Mouse (Mus musculus): Measurements from ENCODE around the gene Ube2v1. TPM values are rescaled to one million over a fixed set of nuclear protein-coding genes. Genes with fewer than 3 reads are reported as not detected.

Gene Ube2v1
- polyA plus RNA-seq, 1 experiment from 2014 or later = 122 TPM

DNA sequence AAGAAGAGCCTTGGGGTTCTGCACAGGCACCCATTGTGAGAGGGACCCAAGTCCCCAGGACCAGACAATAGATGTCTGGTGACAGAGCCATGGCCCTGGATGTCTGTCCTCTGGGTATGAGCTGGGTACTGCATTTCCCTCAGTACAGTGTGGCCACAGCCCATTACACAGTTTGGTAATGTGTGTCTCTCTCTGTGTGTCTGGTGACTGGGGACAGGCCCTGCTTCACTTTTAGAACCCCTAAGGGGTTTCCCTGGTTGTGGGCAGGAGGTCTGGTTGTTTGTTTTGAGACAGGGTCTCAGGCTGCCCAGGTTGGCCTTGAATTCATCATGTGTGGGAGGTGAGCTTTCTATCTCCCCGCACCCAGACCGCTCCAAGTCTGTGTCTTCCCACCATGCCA lies 46.6 kb downstream of the Ube2v1 start:
- Histone ChIP-seq H3K27me3 (ENCODE audit: insufficient read depth, low read length) (no peaks in the 10 kb centered on the region), H3K4me2 (ENCODE audit: low read depth, low read length) (no peak overlapping the region), H3K9me3 (ENCODE audit: low read length) (no peaks in the 10 kb centered on the region), H3K9ac (replicated peaks) (no peak overlapping the region), H3K4me1 (ENCODE audit: insufficient read depth) (peaks cover 26% of the 10 kb centered on the region), H3K27ac (ENCODE audit: low read depth) (no peak overlapping the region), H3K4me3 (ENCODE audit: low read depth, low read length) (no peak overlapping the region), H3K36me3 (replicated peaks; ENCODE audit: insufficient read depth, low read length) (no peaks in the 10 kb centered on the region)
- DNase-seq = no peak
- no peak for TF ChIP-seq CTCF (IDR thresholded peaks at IDR 0.05; ENCODE audit: low read depth)
- TF ChIP-seq EP300 (IDR thresholded peaks at IDR 0.05; ENCODE audit: low read depth) = no peak
- 86% methylated on average over 2 of the region's 2 CpGs for WGBS (ENCODE audit: insufficient replicate concordance)
- ATAC-seq = no peak

DNA sequence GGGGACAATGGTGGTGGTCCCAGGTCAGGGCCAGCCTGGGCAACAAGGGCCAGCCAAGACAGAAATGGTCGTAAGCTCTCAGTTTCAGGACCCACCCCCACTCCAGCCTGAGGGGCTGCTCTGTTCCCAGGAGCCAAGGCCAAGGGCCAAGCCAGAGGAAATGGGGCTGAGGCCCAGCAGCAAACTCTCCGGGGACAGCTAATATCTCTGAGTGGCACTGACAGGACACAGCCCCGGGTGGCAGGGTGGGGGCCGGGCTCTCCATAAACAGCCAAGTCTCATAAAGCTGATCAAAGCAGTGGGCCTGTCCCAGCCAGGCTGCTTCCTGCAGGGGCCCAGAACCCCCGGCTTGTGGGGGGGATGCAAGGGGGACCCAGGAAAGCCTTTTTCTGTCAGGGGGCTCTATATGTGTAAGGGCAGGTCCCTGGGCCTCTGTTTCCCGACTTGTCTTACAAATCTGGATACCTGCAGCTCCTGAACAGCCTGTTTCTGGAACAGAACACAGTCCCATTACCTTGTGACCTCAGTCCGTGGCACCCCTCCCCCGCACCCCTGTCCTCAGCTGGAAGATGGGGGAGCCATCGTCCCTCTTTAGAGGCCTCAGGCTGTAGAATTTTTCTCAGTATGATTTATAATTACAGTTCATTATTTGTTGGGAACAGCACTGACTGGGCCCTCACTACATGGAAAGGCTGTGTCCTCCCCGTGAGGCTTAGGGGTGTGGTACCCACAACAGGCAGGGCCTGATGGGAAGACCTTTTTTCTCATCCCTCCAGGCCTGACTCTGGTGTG lies 48.5 kb downstream of the Ube2v1 start:
- no peak for ATAC-seq
- no peaks in the 10 kb centered on the region for H3K27me3 ChIP-seq (ENCODE audit: insufficient read depth, low read length)
- H3K27ac ChIP-seq (ENCODE audit: low read depth) = no peak overlapping the region; the same call in 1 of the 2 replicates
- H3K9ac ChIP-seq (replicated peaks) = no peak overlapping the region; the same call in 1 of the 2 replicates
- no peaks in the 10 kb centered on the region for H3K36me3 ChIP-seq (replicated peaks; ENCODE audit: insufficient read depth, low read length)
- no peak for TF ChIP-seq EP300 (IDR thresholded peaks at IDR 0.05; ENCODE audit: low read depth)
- TF ChIP-seq CTCF (IDR thresholded peaks at IDR 0.05; ENCODE audit: low read depth) = no peak
- peaks cover 17% of the 10 kb centered on the region for H3K4me1 ChIP-seq (ENCODE audit: insufficient read depth)
- H3K4me2 ChIP-seq (ENCODE audit: low read depth, low read length) = no peak overlapping the region
- H3K9me3 ChIP-seq (ENCODE audit: low read length) = no peaks in the 10 kb centered on the region
- 46% methylated on average over 10 of the region's 10 CpGs for WGBS (ENCODE audit: insufficient replicate concordance)
- no peak for DNase-seq
- no peak overlapping the region for H3K4me3 ChIP-seq (ENCODE audit: low read depth, low read length)

DNA sequence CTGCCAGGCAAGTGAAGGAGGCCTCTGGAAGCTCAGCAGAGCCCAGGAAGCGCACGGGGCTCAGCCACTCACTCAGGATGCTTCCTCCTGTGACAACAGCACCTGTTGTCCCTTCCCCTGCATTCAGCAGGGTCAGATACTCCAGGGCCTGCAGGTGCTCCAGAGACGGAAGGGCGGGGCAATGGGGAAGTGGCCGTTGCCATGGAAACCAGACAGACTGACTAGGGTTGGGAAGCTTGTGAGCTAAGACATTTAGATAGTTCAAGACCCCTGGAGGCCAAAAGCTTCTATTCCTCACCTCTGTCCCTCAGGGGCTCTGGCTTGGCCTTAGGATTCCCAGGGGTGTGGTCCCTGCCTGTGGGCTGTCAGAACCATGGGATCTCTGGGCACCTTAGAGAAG lies 53.4 kb downstream of the Ube2v1 start:
- H3K4me3 ChIP-seq (ENCODE audit: low read depth, low read length) = no peak overlapping the region
- H3K9me3 ChIP-seq (ENCODE audit: low read length) = no peaks in the 10 kb centered on the region
- H3K4me2 ChIP-seq (ENCODE audit: low read depth, low read length) = no peak overlapping the region; the same call in 1 of the 2 replicates
- H3K27ac ChIP-seq (ENCODE audit: low read depth) = no peak overlapping the region
- TF ChIP-seq EP300 (IDR thresholded peaks at IDR 0.05; ENCODE audit: low read depth) (no peak), CTCF (IDR thresholded peaks at IDR 0.05; ENCODE audit: low read depth) (no peak)
- H3K9ac ChIP-seq (replicated peaks) = no peak overlapping the region
- no peaks in the 10 kb centered on the region; the same call in 1 of the 2 replicates for H3K36me3 ChIP-seq (replicated peaks; ENCODE audit: insufficient read depth, low read length)
- 36% methylated on average over 5 of the region's 5 CpGs for WGBS (ENCODE audit: insufficient replicate concordance)
- 0 out of 2 replicates have a peak, but pooled peaks have one; percentile 8 for ATAC-seq
- H3K4me1 ChIP-seq (ENCODE audit: insufficient read depth) = peaks cover 7% of the 10 kb centered on the region
- H3K27me3 ChIP-seq (ENCODE audit: insufficient read depth, low read length) = no peaks in the 10 kb centered on the region
- DNase-seq = peak; percentile 62

DNA sequence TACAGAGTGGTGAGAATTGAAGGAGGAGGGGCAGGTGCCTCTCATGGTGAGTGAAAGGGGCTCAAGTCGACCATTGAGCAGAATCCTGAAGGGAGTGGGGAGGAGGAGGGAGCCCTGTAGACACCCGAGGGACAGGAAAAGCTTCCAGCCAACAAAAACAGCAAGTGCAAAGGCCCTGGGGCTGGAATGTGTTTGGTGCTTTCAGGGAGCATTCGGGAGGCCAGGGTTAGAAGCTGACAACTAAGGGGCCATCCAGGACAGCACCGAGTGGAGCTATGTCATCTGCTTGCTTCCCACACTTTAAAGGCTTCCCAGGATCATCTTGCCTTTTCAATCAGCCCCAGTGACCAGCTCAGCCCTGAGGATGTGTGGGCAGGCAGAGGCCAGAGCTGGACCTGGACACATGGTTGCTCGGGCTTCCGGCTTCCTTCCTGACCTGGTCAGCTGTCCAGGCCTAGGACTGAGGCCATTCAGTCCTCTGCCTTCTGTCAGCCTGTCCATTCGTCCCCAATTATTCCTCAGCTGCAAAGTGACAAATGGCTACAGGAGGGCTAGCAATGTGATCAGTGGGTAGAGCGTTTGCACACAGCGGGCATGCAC lies 54.6 kb downstream of the Ube2v1 start:
- no peak overlapping the region for H3K4me3 ChIP-seq (ENCODE audit: low read depth, low read length)
- DNase-seq (no peak), ATAC-seq (no peak)
- no peak overlapping the region for H3K4me2 ChIP-seq (ENCODE audit: low read depth, low read length)
- H3K27ac ChIP-seq (ENCODE audit: low read depth) = no peak overlapping the region
- 68% methylated on average over 9 of the region's 9 CpGs for WGBS (ENCODE audit: insufficient replicate concordance)
- H3K4me1 ChIP-seq (ENCODE audit: insufficient read depth) = peaks cover 3% of the 10 kb centered on the region
- H3K9me3 ChIP-seq (ENCODE audit: low read length) = no peaks in the 10 kb centered on the region
- H3K9ac ChIP-seq (replicated peaks) = no peak overlapping the region
- H3K36me3 ChIP-seq (replicated peaks; ENCODE audit: insufficient read depth, low read length) = no peaks in the 10 kb centered on the region; the same call in 1 of the 2 replicates
- TF ChIP-seq EP300 (IDR thresholded peaks at IDR 0.05; ENCODE audit: low read depth) (no peak), CTCF (IDR thresholded peaks at IDR 0.05; ENCODE audit: low read depth) (no peak)
- H3K27me3 ChIP-seq (ENCODE audit: insufficient read depth, low read length) = no peaks in the 10 kb centered on the region

DNA sequence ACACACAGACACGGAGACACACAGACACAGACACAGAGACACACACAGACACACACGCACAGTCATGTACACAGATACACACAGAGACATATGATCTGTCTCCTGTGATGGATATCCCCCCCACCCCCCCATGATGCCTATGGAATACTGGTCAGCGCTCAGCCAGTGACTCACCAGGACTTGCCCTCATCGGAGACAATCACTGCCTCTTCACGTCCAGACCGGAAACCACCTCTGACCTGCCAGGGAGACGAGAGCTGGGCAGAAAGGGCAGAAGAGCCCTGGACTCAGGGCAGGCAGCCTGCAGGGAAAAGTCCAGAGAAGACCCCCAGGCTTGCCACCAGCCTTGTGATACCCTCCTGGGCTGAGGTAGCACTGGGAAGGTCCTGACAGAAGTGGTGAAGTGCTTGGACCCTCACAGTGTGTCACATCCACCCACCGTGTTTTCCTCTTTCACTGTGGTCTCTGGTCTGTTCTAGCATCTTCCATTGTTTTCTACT lies 55.7 kb downstream of the Ube2v1 start:
- no peak for TF ChIP-seq CTCF (IDR thresholded peaks at IDR 0.05; ENCODE audit: low read depth)
- TF ChIP-seq EP300 (IDR thresholded peaks at IDR 0.05; ENCODE audit: low read depth) = no peak
- no peak overlapping the region for H3K4me3 ChIP-seq (ENCODE audit: low read depth, low read length)
- H3K9me3 ChIP-seq (ENCODE audit: low read length) = no peaks in the 10 kb centered on the region
- no peak overlapping the region for H3K9ac ChIP-seq (replicated peaks)
- ATAC-seq (no peak), DNase-seq (no peak)
- H3K27ac ChIP-seq (ENCODE audit: low read depth) = no peak overlapping the region
- no peaks in the 10 kb centered on the region for H3K27me3 ChIP-seq (ENCODE audit: insufficient read depth, low read length)
- H3K4me2 ChIP-seq (ENCODE audit: low read depth, low read length) = no peak overlapping the region
- no peaks in the 10 kb centered on the region; the same call in 1 of the 2 replicates for H3K36me3 ChIP-seq (replicated peaks; ENCODE audit: insufficient read depth, low read length)
- 75% methylated on average over 8 of the region's 8 CpGs for WGBS (ENCODE audit: insufficient replicate concordance)
- H3K4me1 ChIP-seq (ENCODE audit: insufficient read depth) = peaks cover 3% of the 10 kb centered on the region

DNA sequence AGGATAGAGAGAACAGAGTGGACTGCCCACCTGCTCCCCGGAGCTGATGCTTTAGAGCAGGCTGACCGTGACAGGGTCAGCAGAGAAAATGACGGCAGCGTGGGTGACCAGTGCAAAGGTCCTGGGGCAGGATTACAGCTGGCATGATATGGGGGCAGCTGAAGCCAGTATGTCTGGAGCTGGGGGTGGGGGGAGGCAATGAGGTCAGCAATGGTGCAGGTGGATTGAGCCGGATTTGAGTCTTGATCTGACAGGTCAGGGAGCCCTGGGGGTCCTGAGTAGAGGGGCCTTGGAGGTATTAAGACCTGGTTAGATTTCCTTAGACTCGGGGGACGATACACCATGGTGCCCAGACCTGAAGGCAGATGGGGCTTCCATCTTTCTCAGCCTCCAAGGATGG lies 56.3 kb downstream of the Ube2v1 start:
- no peak overlapping the region for H3K9ac ChIP-seq (replicated peaks)
- DNase-seq (no peak), ATAC-seq (no peak)
- WGBS (ENCODE audit: insufficient replicate concordance) = 81% methylated on average over 7 of the region's 7 CpGs
- H3K4me1 ChIP-seq (ENCODE audit: insufficient read depth) = peaks cover 3% of the 10 kb centered on the region
- H3K4me3 ChIP-seq (ENCODE audit: low read depth, low read length) = no peak overlapping the region
- H3K27ac ChIP-seq (ENCODE audit: low read depth) = no peak overlapping the region
- no peaks in the 10 kb centered on the region for H3K9me3 ChIP-seq (ENCODE audit: low read length)
- H3K27me3 ChIP-seq (ENCODE audit: insufficient read depth, low read length) = no peaks in the 10 kb centered on the region
- H3K4me2 ChIP-seq (ENCODE audit: low read depth, low read length) = no peak overlapping the region
- TF ChIP-seq CTCF (IDR thresholded peaks at IDR 0.05; ENCODE audit: low read depth) = no peak
- TF ChIP-seq EP300 (IDR thresholded peaks at IDR 0.05; ENCODE audit: low read depth) = no peak
- H3K36me3 ChIP-seq (replicated peaks; ENCODE audit: insufficient read depth, low read length) = no peaks in the 10 kb centered on the region; the same call in 1 of the 2 replicates
